Mouse (Mus musculus) thymus, postnatal 10 days (tissue): Measurements from ENCODE around the gene Fermt2.

Source experiments
- DNase-seq, 2 experiments: peaks; one replicate each; pipeline ENCODE4 v3.0.0; 2021; ENCODE audit warnings: low spot score in 2 of 2

The Fermt2 gene

DNA sequence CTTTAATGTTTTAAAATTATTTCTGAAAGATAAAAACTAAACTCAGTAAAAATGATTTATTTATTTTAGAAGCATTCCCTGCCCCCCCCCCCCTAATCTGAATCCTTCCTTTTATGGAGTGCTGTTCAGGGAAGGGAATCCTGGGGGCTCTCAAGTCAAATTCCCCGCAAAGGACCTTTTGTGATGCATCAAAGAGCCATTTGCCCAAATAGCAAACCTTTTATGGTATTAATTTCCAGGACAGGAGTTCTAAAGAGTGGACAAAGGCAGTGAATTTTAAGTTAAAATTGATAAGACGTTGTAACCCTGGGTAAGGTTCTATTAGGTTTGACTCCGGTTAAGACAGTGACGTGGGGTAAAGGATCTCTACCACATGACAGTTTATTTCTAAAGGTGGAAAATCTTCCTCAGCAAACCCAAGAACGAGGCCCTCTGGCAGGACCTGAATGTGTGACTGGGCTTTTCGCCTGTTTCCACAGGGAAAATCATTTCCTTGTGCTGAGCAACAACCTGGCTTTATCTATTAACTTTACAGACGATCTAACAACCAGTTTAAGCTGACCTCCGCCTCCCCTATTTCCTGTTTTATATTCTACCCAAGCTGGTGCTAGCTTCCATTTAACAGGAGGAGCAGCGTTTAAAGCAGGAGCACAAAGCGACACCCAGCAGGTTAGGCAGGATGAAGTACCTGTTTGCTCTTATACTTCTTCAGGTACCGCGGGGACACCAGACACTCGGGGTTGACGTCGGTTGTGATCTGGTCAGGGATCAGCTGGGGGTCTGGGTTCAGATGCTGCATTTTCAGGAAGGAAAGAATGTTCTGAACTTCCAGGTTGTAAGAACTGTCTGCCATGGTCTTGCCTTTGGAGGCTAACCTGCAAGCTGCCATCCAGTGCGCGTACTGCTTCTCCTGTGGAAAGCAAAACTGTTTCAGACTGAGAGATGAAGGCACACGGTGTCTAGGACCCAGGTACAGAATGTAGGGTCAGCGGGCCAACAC lies 65.6 kb downstream of the Fermt2 start:
- DNase-seq, result no peak

GRCm38 (mm10) chr14:45463599-45463998 lies 66.3 kb downstream of the Fermt2 start:
- DNase-seq, result no peak

- DNase-seq, result no peak
Observed at GRCm38 (mm10) chr14:45462875-45463475, 66.9 kb downstream of the Fermt2 start.

DNA sequence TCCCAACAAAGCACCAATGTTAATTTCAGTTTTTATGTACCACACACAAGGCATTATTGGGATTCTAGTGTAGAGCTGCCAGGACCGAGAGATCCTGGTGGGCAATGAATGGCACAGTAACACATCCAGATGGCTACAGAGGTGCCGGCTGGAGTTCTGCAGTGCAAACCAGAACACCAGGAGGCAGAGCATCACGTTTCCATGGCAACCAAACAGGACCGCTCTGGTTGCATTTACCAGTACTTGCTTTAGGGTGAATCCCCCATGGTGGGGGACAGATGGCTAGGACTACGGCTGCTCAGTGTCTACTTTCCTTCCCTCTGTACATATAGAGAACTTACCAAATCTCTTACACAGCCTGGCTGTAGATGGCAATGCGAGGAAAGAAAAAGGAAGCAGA lies 67.5 kb downstream of the Fermt2 start:
- no peak for DNase-seq

DNA sequence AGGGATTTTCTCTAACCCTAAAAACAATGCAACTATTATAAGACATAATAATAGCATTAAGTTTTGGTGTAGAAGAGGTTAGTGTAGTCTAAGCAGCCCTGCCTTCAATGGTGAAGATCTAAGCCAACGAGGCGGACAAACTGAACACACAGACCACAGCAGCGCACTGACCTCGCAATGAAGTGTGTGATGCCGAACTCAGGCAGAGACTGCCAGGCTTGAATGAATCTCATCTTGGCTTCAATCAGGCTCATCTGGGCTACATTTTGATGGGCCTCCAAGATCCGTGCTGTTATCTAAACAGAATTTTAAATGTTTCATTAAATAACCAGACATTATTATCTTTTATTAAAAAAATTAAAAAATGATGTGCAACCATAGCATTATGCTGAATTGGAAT lies 68.0 kb downstream of the Fermt2 start:
- no peak for DNase-seq

- no peak for DNase-seq
Observed at GRCm38 (mm10) chr14:45460491-45460890, 69.4 kb downstream of the Fermt2 start.

DNA sequence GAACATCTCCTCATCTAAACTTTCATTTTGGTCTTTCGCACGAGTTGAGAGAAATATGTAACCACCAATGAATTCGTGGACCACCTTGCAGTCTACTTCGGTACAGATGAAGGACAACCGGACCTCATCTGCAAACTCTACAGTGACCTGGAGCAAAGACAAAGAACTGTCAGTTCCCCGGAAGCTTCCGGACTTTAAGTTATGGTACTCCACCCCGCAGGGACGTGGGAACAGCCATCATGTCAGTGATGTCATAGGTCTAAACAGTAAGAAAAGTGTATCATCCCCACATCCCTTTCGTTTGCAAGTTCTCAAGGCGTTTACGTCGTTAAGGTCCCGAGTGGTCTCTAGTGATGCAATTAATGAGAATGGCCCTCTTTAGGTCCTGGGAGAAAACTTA lies 70.0 kb downstream of the Fermt2 start:
- DNase-seq, result no peak

GRCm38 (mm10) chr14:45457003-45457402 lies 72.9 kb downstream of the Fermt2 start:
- no peak for DNase-seq

GRCm38 (mm10) chr14:45456502-45456846 lies 73.4 kb downstream of the Fermt2 start:
- DNase-seq, result no peak

- no peak for DNase-seq
Observed at GRCm38 (mm10) chr14:45455651-45456501, 74.0 kb downstream of the Fermt2 start.

DNA sequence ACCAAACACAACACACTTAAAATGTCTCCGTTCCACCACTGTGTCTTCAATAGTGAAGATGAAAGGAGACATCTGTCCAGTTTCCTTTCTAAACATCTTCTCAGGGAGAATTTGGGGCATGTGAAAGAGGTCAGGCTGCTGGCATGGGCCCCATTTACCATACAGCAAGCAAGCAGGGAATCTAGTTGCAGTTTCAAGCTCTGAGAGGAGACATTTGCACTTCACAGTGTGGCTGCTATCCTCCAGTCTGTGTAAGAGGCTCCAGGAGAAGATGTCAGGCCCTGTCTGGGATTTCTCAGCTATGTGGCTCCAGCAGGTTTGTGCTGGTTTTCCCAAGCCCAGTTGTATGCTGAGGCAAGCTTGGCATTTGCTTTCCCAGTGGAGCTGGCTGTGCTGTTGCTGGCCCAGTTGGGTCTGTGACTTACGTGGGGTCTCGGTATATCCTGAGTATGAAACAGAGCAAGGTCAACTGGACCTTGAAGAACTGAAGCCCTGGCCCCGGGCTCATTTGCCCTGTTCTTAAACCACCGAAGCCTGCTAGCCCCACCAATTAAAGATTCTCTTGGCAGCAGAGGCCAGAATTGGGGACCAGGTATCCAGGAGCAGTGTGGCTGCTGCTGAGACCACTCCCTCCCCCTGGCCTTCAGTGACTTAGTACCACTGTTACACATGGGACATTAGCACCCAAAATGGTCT lies 76.2 kb downstream of the Fermt2 start:
- no peak for DNase-seq

DNA sequence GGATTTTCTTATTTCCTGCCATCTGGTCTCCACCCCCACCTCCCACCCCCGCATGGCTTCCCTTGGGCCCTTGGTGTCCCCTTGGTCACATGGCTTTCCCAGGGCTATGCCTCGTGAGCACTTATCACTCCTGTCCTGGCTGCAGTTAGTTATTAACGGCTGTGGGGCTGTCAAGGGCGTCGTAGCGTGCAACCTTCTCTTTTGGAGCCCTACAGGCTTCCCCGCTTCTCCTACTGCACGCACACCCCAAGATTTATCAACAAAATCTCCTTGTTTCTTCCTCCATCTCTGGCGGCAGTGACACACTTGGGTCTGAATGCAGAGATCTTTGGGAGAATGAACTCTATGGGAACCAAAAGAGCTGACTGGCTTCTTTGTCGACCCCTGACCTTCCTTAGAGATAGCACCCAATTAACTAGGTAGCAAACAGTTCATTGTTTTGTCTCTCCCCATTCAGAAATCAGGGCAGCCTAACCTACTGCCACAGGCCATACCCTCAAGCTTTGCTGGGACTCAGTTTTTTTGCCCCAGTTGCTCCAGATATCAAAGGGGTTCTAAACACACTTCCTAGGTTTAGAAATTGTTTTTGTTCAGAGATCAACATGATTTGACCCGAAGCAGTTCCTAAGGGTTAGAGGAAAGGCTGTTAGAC lies 76.9 kb downstream of the Fermt2 start:
- DNase-seq, result no peak

DNA sequence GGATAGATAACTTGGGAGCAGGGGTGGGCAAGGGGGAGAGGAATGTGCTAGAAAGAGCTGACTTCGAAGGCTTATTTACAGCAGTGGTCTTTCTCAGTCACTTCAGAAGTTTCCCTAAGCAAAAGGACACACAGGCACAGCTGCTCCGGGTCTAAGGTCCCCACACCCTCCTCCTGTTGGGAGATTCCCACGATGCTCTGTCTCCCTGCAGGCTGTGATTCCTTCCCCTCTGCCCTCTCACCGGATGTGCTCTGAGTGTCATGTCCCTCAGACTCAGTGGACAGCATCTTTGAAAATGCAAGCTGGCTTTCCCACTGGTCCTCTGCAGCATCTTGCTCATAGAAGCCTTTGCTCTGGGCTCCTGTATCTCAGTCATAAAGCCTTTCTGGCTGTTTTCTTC lies 77.8 kb downstream of the Fermt2 start:
- DNase-seq, result no peak

GRCm38 (mm10) chr14:45451090-45451489 lies 78.8 kb downstream of the Fermt2 start:
- no peak for DNase-seq

GRCm38 (mm10) chr14:45446777-45447176 lies 83.1 kb downstream of the Fermt2 start:
- no peak for DNase-seq

DNA sequence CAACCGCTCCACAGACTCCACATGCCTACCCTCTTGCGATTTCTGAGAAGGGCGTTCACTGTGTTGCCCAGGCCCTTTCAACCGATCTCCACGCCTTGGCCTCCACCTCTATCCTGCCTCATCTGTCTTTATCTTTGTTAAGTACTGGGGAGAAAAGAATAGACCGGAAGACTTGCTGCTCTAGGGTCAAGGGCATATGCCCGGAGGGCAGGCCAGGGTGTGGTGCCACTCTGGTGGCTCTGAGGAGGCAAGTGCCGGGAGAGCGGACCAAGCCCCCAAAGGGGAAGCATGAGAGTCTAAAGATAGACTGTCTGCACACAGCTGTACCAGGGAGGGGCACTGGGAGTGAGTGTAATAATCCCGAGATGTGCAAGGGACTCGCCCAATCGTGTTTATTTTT lies 84.5 kb downstream of the Fermt2 start:
- DNase-seq, result no peak

- no peak for DNase-seq
Observed at GRCm38 (mm10) chr14:45444870-45445269, 85.0 kb downstream of the Fermt2 start.

DNA sequence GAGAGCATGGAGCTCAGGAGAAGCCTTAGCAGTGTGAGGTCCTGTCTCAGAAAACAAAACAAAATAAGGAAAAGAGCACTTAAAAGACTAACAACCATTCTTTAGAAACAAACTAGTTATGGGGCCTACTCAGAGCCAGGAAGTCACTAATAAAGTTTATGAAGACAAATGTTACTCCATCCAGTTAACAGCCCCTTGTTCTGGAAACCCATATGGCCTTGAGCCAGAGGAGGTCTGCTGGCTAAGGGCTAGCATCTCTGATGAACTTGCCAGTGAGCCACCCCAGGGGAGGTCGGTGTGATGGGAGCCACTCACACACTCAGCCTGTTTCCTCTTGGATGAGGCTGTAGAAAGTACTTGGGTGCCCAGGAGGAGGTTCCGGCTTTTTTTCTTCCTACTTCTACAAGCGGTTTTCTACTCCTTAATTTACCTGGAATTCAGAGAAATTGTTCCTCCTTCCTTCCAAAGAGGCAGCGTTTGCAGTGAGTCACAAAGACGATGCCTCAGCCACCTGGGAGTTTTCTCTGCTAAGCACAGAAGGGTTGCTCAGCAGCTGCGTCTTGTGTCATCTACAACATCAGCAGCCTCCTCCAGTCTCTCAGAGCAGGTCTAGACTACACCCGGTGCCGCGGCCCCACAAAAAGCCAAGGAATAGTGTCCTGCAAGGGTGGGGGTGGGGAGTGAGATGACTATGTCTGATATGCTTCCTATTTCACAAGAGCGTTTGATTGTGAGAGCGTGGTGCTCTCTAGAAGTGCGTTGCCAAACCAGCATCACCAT lies 86.9 kb downstream of the Fermt2 start:
- DNase-seq, result no peak

DNA sequence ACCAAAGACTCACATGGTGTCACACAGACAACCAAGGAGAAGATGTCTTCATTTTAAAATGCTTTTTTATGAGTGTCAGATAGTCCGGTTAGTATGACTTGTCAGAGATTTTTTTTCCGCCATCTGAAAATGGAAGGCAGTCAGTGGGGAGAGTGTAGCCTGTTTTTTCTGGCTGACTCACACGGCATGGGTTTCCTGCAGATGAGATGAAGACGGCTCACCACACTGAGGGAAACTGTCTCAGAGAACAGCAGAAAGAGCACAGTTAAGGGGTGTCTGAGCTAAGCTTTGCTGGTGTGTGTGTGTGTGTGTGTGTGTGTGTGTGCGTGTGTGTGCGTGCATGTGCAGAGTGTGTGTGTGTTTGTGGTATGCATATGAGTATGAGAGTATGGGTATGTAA lies 88.6 kb downstream of the Fermt2 start:
- no peak for DNase-seq

DNA sequence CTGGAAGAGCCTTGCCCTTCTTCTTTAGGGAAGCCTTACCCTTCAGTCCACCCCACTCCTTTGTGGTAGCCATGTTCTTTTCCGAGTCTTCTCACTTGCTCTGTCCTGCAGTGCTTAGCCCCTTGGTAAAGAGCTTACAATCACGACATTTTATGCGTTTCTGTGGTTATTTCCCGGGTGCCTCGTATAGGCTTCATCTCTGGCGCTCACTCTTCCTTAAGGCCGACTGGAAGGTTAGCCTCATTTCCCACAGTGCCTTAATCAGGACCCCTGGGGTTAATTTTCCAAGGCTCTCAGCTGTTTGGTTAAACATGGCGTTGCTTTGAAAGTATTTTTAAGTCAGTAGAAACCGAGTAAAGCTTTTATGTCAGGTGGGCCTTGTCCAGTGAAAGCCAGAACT lies 90.5 kb downstream of the Fermt2 start:
- no peak for DNase-seq

- DNase-seq, result no peak
Observed at GRCm38 (mm10) chr14:45438931-45439275, 91.0 kb downstream of the Fermt2 start.
